Mouse (Mus musculus) erythroid progenitor cell, adult 5-6 weeks (primary cell): ENCODE data around the gene Lfng. TPM values are rescaled to one million over a fixed set of nuclear protein-coding genes. Genes with fewer than 3 reads are reported as not detected.

Source experiments
- ATAC-seq: replicated peaks from 2 replicates; pipeline ENCODE4 v1.8.0; 2016; ENCODE audit warnings: moderate number of reproducible peaks, mild to moderate bottlenecking, moderate TSS enrichment, inconsistent platforms; ENCODE audit not compliant: poor library complexity, low FRiP score, severe bottlenecking
- total RNA-seq, 2 experiments: library from RNA; stranded (forward) in 1 of 2; stranded (reverse) in 1 of 2; fragments of 150-400 nt in 1 of 2; fragments of 186-747, 209-891 nt in 1 of 2; gene quantifications; 2 replicates each; pipeline versions ENCODE4 v1.2.3 to v1.2.4; 2015 to 2017; ENCODE audit warnings: low replicate concordance in 2 of 2

Gene Lfng
- total RNA-seq, 2 experiments from 2014 or later = 11.4 to 19.7 TPM

DNA sequence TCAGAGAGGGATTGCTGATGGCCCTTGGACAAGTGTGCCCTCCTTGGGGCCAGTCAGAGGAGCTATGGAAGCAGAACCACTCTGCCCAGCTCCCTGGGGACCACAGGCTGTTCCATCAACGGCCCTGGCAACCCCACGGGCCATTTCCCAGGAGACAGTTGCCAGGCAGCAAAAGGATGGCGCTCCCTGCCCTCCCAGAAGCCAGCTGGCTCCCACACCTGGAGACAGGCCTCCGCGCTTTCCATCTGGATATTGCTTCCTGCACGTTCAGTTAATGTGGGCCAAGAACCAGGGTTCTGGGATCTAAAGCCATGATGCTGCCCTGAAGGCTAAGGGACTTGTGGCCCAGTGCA, 29.9 kb downstream of the Lfng start:
- ATAC-seq = no peak

DNA sequence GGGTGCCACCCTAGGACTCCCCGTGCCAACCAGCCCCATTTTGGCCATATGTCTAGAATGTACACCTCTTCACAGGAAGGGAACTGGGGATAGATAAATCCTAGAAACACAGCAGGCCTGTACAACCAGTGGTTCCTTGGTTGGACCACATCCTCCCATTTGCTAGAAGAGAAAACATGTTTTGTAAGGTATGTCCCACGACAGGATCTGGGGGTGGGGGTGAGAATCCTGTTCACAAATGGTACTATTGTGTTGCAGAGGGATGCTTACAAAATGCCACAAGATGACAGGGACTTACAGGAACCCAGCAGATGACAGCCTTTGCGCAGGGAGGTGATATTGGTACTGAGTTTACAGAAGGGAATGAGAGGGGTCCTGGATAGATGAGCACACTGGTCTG, 30.9 kb downstream of the Lfng start:
- ATAC-seq = no peak

- ATAC-seq = no peak
Measured at GRCm38 (mm10) chr5:140638484-140638883, 31.4 kb downstream of the Lfng start.

- no peak for ATAC-seq
Measured at GRCm38 (mm10) chr5:140639312-140639711, 32.2 kb downstream of the Lfng start.

DNA sequence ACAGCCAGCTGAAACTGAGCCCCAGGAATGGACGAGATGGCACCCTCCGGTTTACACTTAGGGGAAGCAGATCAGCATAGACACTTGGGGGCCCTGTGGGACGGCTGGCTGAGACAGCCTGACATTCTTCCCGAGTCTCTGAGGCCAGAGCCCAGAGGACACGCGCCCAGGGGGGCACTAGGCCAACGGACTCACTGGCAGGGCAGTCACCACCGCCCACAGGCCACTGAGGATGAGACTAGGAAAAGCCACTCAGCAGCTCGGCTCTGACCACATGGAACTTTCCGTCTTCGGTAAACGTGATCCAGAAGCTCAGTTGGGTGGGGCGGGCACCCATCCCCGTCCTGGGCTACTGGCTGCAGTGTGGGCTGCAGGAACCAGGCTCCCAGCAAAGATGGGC, 32.8 kb downstream of the Lfng start:
- no peak for ATAC-seq

GRCm38 (mm10) chr5:140640812-140641211, 33.7 kb downstream of the Lfng start:
- no peak for ATAC-seq

DNA sequence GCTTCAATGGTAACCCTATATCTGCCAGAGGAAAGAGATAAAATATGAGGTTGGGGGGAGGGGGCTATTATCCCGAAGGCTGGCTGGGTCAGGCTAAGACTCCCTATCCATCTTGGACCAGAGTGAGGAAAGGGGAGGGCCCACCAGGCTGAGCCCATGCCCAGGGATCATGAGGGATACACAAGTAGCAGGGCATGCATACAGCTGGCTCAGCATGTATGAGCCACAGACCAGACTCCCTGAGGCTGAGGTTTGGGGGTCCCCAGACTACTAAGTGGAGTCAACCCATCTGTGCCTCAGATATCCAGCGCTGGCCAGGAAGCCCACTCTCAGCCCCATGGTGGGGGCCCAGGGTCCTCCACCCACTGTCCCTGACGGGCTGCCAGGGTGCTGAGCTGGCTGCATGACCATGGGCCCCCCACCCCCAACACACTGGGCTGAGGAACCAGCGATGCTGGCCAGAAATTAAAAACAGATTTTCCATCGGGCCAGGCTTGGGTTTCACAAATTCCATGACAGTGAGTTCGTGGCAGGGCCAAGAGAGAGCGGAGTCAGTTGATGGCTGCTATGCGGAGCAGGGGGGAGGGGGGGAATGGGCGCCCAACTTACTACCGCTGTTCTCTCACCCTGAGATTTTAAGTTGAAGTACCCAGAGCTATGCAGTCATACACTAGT, 34.3 kb downstream of the Lfng start:
- no peak for ATAC-seq

GRCm38 (mm10) chr5:140642076-140642475, 35.0 kb downstream of the Lfng start:
- ATAC-seq = no peak

DNA sequence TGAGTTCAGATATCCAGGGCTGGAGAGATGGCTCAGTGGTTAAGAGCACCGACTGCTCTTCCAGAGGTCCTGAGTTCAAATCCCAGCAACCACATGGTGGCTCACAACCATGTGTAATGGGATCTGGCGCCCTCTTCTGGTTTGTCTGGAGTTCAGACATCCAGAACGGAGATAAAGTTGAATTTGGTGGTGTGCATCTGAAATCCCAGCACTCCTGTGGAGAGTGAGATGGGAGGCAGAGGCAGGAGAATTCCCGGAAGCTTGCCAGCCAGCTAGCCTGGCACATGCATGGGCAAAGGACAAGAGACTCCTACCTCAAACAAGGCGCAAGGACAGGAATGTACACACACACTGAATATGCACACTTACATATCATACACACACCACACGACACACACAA, 37.1 kb downstream of the Lfng start:
- ATAC-seq = no peak

DNA sequence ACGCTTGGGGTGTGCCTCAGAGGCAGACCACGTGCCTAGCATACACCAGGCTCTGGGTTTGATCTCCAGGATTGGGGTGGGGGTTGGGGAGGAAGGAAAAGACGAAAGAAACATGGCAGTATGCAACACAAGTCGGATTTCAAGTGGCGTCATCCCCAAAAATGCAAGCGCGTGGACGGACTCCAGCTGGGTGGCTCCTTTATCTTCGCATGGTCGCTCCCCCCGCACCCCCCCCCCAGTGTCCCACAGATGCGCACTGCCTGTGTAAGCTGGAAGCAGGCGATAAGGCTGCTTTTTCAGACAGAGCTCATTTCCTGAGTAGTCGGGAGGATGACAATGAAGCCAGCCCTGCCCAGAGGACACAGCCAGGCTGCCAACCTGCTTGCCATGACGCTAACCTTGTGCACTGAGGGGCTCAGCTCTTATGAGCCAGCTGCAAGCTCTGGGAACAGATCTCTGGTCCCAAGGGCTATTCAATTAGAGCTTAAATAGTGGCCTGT, 37.6 kb downstream of the Lfng start:
- ATAC-seq = peak; percentile 56

DNA sequence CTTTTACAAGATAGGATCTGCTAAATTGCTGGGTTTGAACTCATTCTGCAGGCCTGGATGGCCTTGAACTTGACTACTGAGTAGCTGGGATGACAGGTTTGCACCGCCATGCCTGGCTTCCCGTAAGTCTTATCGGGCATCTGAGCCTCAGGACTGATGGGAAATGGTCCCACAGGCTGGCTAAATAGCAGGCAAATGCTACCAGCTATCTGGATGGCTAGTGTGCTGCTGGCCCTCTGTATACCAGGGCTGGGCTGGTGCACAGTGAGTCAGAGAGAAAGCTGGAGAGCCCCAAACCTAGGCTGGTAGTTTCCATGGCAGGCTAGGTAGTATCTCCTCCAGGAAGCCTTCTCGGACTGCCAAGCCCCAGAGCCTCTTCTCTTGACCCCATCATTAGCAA, 38.3 kb downstream of the Lfng start:
- 0 out of 2 replicates have a peak, but pooled peaks have one; percentile 9 for ATAC-seq

DNA sequence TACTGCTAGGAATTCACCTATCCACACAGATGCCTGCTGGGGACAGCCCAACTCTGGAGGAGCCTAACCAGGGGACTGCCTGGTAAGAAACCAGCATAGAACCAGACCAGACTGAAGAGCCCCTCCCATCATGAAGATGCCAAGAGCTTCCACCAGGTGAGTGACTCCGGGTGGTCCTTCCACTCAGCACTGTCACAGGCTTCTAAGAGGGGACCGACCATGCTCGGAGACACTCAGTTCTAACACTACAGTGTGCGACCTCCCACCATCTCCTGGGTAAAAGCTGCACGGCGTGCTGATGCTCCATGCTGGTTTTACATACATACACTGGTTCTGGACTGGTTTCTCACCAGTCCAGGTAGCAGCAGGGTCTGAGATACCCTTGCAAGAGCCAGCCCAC, 39.1 kb downstream of the Lfng start:
- no peak for ATAC-seq

DNA sequence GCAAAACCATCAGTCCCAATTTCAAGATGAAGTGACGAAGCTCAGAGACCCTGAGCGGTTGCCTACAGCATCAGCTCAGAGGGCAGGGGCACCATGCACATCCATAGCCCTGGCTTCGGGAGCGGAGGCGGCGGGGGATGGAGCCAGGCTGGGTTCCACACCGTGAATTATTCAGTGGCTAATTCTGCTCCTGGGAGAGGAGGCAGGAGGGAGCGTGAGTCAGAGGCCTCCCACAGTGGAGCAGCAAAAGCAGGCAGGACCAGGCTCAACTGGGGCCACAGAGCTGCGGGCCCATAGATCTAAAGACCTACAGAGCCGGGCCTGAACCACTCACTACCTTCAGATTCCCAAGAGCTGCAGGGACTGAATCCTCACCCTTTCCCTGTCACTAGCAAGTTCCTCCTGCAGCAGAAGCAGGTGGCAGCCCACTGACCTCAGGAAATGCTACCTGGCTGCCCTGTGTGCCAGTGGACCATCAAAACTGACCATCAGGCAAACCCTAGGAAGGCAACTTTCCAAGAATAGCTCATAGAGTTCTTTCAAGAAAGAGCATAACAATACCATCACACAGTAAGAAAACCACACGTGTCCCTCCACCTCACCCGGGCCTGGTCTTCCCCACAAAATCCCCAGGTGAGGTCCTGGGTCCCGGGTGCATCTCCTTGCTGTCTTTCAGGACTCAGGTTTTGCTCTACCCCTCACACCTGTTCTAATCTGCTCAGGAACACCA, 40.1 kb downstream of the Lfng start:
- no peak for ATAC-seq

DNA sequence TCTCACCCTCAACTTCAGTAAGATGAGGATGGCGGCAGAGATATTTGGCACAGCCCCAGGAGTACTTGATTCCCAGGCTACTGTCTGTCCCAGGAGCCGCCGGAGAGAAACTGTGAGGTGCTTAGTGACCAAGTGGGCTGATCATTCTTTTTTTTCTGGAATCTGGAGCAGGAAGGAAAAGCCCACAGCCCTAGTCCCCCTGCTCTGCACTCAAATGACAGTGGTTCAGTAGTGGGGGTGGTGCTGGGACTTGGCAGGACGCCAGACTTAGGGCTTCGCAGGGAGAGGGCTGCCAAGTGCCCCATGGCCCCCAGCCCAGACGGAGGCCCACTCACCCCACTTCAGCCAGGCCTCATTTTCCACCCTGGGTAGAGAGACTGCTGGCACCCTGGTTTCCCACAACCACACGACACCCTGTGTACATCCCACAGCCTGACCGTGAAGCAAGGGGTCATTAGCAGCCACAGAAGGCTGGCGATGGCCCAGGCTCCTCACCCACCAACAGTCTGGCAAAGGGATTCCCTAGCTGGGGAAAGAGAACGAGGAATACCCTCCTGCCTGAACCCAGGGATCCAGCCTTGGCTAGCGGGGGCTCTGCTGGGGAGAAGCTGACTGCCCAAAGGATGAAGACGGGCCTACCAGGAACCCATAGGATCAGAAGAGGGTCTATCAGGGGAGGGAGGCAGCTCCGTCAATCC, 40.9 kb downstream of the Lfng start:
- ATAC-seq = no peak

- no peak for ATAC-seq
Measured at GRCm38 (mm10) chr5:140648519-140649100, 41.5 kb downstream of the Lfng start, which contains the start of gene Ttyh3. Gene Ttyh3, minus strand, starts transcription at chr5:140649031.

GRCm38 (mm10) chr5:140649101-140649667, 42.1 kb downstream of the Lfng start:
- peak; percentile 82 for ATAC-seq

- no peak for ATAC-seq
Measured at GRCm38 (mm10) chr5:140649881-140650414, 42.8 kb downstream of the Lfng start.

DNA sequence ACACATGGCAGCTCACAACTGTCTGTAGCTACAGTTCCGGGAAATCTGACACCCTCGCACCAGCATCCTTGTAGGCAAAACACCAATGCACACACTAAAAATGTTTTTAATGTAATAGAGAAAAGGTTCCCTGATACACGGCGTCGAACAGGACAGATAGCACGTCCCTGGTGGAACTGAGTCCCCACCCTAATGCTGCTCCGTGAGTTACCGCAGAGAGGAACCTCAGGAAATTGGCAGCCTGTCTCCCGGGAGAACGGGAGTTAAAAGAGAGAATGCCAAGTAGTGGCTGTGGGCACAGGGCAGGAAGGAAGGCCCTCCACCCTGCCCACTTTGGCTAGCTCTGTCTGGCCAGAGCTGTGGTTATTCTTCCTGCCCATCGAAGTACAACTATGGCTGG, 44.1 kb downstream of the Lfng start:
- no peak for ATAC-seq

DNA sequence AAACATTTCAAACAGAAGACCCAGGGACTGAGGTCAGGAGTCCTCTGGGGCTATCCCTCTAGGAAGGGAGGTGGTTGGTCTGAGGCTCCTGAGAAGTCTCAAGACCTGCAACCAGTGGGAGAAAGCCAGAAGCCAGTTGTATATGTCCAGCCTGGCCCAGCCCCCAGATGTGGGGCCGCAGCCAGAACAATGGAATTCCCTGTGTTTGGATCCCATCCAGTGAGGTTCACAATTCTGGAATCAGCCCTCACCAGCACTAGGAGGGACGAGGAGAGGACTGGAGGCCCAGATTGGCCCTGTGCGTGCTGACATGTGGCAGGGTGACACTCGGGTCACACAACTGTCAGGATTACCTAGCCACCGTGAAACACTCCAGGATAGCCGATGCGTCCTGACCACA, 45.5 kb downstream of the Lfng start:
- ATAC-seq = no peak
